Mouse (Mus musculus): ENCODE measurements around the gene Bmt2.

DNA sequence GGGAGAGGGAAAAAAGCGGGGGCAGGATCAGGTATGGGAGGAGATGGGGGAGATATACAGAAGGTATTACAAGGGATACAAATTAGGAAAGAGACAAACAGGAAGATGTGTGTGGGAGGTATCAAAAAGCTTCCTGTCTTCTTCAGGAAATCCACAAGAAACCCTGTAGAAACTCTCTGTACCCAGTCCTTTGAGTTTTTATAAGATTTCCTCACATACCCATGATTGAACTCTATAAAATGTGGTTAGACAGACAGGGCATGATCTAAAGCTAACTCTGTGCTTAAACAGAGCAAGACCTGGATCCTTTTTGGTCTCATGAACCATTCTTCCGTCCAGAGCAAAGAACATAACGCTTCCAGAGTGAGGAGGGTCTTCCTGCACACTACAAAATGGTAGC is 26.9 kb downstream of the Bmt2 start:
- TF ChIP-seq CTCF (IDR thresholded peaks at IDR 0.05; ENCODE audit: borderline replicate concordance, extremely low read depth, insufficient read depth, insufficient read length) (no peak), POLR2A (IDR thresholded peaks at IDR 0.05; ENCODE audit: borderline replicate concordance, extremely low read depth, insufficient read depth, insufficient read length, poor library complexity, severe bottlenecking) (no peak)
